Mouse (Mus musculus): Measurements from ENCODE around the gene Fitm1. TPM values are rescaled to one million over a fixed set of nuclear protein-coding genes. Genes with fewer than 3 reads are reported as not detected.

Fitm1 gene
- total RNA-seq, 2 experiments from 2014 or later, result 204 to 226 TPM

Other genes with a start within 250 kb of the Fitm1 start
- 100 to 1,000 TPM; 129 to 134 TPM for gene Dhrs4, start 96.9 kb upstream of the Fitm1 start, total RNA-seq (2021)
- gene Carmil3, start 85.0 kb upstream of the Fitm1 start, total RNA-seq (2021), result 1 to 10 TPM; 2.5 to 5.5 TPM
- gene Cpne6, start 65.2 kb upstream of the Fitm1 start, total RNA-seq (2021), result not detected
- gene Nrl, start 50.6 kb upstream of the Fitm1 start, total RNA-seq (2021), result not detected
- gene Pck2, start 35.4 kb upstream of the Fitm1 start, total RNA-seq (2021), result 10 to 100 TPM; 17.7 to 23.0 TPM
- 100 to 1,000 TPM; 112 to 118 TPM for gene Dcaf11, start 15.6 kb upstream of the Fitm1 start, total RNA-seq (2021)
- gene A730061H03Rik, start 15.2 kb upstream of the Fitm1 start, total RNA-seq (2021), result under 1 TPM in 1 of 2 experiments, not detected in 1; 0.69 TPM
- gene Psme1, start 2.5 kb downstream of the Fitm1 start, total RNA-seq (2021), result 100 to 1,000 TPM; 218 to 238 TPM
- gene Emc9, start 9.7 kb downstream of the Fitm1 start, total RNA-seq (2021), result 10 to 100 TPM; 39.9 to 45.0 TPM
- gene Psme2, start 15.5 kb downstream of the Fitm1 start, total RNA-seq (2021), result 100 to 1,000 TPM in 1 of 2 experiments, 10 to 100 TPM in 1; 90.7 to 132 TPM
- gene Rnf31, start 16.1 kb downstream of the Fitm1 start, total RNA-seq (2021), result 10 to 100 TPM; 21.8 to 26.1 TPM
- gene Irf9, start 28.0 kb downstream of the Fitm1 start, total RNA-seq (2021), result 1 to 10 TPM; 9.2 to 9.3 TPM
- 1 to 10 TPM in 1 of 2 experiments, under 1 TPM in 1; 0.72 to 1.2 TPM for gene Rec8, start 42.4 kb downstream of the Fitm1 start, total RNA-seq (2021)
- 10 to 100 TPM; 41.4 to 49.9 TPM for gene Ipo4, start 60.3 kb downstream of the Fitm1 start, total RNA-seq (2021)
- gene Gm49378, start 62.3 kb downstream of the Fitm1 start, total RNA-seq (2021), result 1 to 10 TPM; 2.2 to 2.9 TPM
- gene Tm9sf1, start 68.2 kb downstream of the Fitm1 start, total RNA-seq (2021), result 10 to 100 TPM; 45.3 to 45.4 TPM
- under 1 TPM; 0.53 to 0.76 TPM for gene Tssk4, start 74.6 kb downstream of the Fitm1 start, total RNA-seq (2021)
- 10 to 100 TPM; 52.4 to 55.9 TPM for gene Mdp1, start 84.9 kb downstream of the Fitm1 start, total RNA-seq (2021)
- 10 to 100 TPM; 12.8 to 14.1 TPM for gene Gmpr2, start 96.3 kb downstream of the Fitm1 start, total RNA-seq (2021)
- 100 to 1,000 TPM; 254 to 257 TPM for gene Nedd8, start 96.5 kb downstream of the Fitm1 start, total RNA-seq (2021)
- gene Tinf2, start 106.2 kb downstream of the Fitm1 start, total RNA-seq (2021), result 10 to 100 TPM; 10.5 to 10.8 TPM
- gene Tgm1, start 138.3 kb downstream of the Fitm1 start, total RNA-seq (2021), result under 1 TPM; 0.29 TPM
- gene Rabggta, start 146.6 kb downstream of the Fitm1 start, total RNA-seq (2021), result 10 to 100 TPM; 11.4 to 13.7 TPM
- 10 to 100 TPM; 54.6 to 56.2 TPM for gene Dhrs1, start 170.1 kb downstream of the Fitm1 start, total RNA-seq (2021)
- 10 to 100 TPM; 11.2 to 11.4 TPM for gene Nop9, start 170.1 kb downstream of the Fitm1 start, total RNA-seq (2021)
- 1 to 10 TPM in 1 of 2 experiments, under 1 TPM in 1; 1.00 to 1.0 TPM for gene Cideb, start 182.8 kb downstream of the Fitm1 start, total RNA-seq (2021)
- gene Ltb4r2, start 185.8 kb downstream of the Fitm1 start, total RNA-seq (2021), result under 1 TPM; 0.12 to 0.17 TPM
- under 1 TPM; 0.37 to 0.60 TPM for gene Ltb4r1, start 190.3 kb downstream of the Fitm1 start, total RNA-seq (2021)
- gene Adcy4, start 208.5 kb downstream of the Fitm1 start, total RNA-seq (2021), result 10 to 100 TPM; 19.8 to 21.1 TPM
- 1 to 10 TPM; 4.4 to 6.1 TPM for gene Ripk3, start 213.2 kb downstream of the Fitm1 start, total RNA-seq (2021)
- gene Nfatc4, start 247.5 kb downstream of the Fitm1 start, total RNA-seq (2021), result 1 to 10 TPM; 7.0 to 9.2 TPM